Mouse (Mus musculus) intestine, embryonic 15.5 days (tissue): ENCODE measurements around the gene Ccsap. TPM values are rescaled to one million over a fixed set of nuclear protein-coding genes. Genes with fewer than 3 reads are reported as not detected.

ENCODE experiments used
- ATAC-seq: fragments of 200-750 bp; cut with Nextera tagmentation; 2 replicates; pipeline ENCODE4 v1.8.0; 2017; ENCODE audit warnings: moderate TSS enrichment, moderate library complexity
- H3K27ac ChIP-seq: fragments of 300-500 bp; sonication (generic); 2 replicates; pipeline ENCODE4 v1.5.1; 2015; ENCODE audit warnings: mild to moderate bottlenecking, inconsistent platforms
- H3K27me3 ChIP-seq: fragments of 300-500 bp; sonication (generic); replicated peaks from 2 replicates; pipeline ENCODE4 v1.6.1; 2015; ENCODE audit warnings: inconsistent platforms
- H3K36me3 ChIP-seq: fragments of 300-500 bp; sonication (generic); 2 replicates; pipeline ENCODE4 v1.6.1; 2015; ENCODE audit warnings: inconsistent platforms
- H3K4me1 ChIP-seq: fragments of 300-500 bp; sonication (generic); replicated peaks from 2 replicates; pipeline ENCODE4 v1.6.1; 2015; ENCODE audit warnings: inconsistent platforms
- H3K4me2 ChIP-seq: fragments of 300-500 bp; sonication (generic); replicated peaks from 2 replicates; pipeline ENCODE4 v1.6.1; 2015; ENCODE audit warnings: mild to moderate bottlenecking, inconsistent platforms
- H3K4me3 ChIP-seq: fragments of 300-500 bp; sonication (generic); replicated peaks from 2 replicates; pipeline ENCODE4 v1.5.1; 2015; ENCODE audit warnings: inconsistent platforms
- H3K9ac ChIP-seq: fragments of 300-500 bp; sonication (generic); 2 replicates; pipeline ENCODE4 v1.6.1; 2015; ENCODE audit warnings: inconsistent platforms
- H3K9me3 ChIP-seq: fragments of 300-500 bp; sonication (generic); 2 replicates; pipeline ENCODE4 v1.6.1; 2016; ENCODE audit warnings: inconsistent platforms
- WGBS: fragments of 180-500 bp; shearing (Covaris S2); methylation state at CpG from one replicate; pipeline ENCODE4 v1.1.7; 2015; 5-methylcytosine and 5-hydroxymethylcytosine counted together
- polyA plus RNA-seq: library from polyadenylated mRNA; unstranded; fragments of >200 nt; fragmentation: Nextera tagmentation; extraction: Ambion mirVana; gene quantifications from 2 replicates; pipeline ENCODE4 v1.2.1, GENCODE M21; 2015

The Ccsap gene
- polyA plus RNA-seq, 1 experiment from 2014 or later = 3.6 TPM

DNA sequence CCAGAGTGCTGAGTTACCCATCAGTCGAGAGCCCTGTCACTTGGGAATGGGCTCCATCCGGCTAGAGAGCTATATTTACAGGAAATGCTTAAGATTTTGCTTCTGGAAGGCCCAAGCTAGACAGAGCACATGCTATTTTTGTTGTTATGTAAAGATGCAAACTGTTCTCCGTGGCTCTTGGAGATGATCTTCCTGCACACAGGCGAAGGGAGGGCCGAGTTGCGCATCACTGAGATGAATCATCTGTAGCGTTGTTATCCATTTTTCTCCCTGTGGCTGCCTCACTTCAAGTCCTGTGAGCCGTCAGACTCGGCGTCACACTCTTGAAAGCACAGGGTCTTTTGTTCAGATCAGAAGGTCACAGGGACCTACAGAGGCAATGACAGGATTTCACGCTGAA lies 14.3 kb upstream of the Ccsap start:
- no peak for ATAC-seq
- Histone ChIP-seq H3K36me3 (no peaks in the 10 kb centered on the region), H3K4me2 (no peak overlapping the region), H3K4me1 (no peaks in the 10 kb centered on the region), H3K27ac (no peak overlapping the region), H3K9me3 (no peaks in the 10 kb centered on the region), H3K4me3 (no peak overlapping the region), H3K9ac (no peak overlapping the region), H3K27me3 (no peaks in the 10 kb centered on the region)
- 78% methylated on average over 11 of the region's 11 CpGs for WGBS

GRCm38 (mm10) chr8:123873364-123873763 lies 13.4 kb upstream of the Ccsap start:
- Histone ChIP-seq H3K27ac (no peak overlapping the region), H3K36me3 (no peaks in the 10 kb centered on the region), H3K9me3 (no peaks in the 10 kb centered on the region), H3K4me1 (no peaks in the 10 kb centered on the region), H3K27me3 (no peaks in the 10 kb centered on the region), H3K9ac (no peak overlapping the region), H3K4me3 (no peak overlapping the region), H3K4me2 (no peak overlapping the region)
- no peak for ATAC-seq
- 74% methylated on average over 6 of the region's 6 CpGs for WGBS

- Histone ChIP-seq H3K27me3 (no peaks in the 10 kb centered on the region), H3K27ac (no peak overlapping the region), H3K4me1 (no peaks in the 10 kb centered on the region), H3K9ac (no peak overlapping the region), H3K4me3 (no peak overlapping the region), H3K36me3 (no peaks in the 10 kb centered on the region), H3K4me2 (no peak overlapping the region), H3K9me3 (no peaks in the 10 kb centered on the region)
- WGBS = 73% methylated on average over 9 of the region's 9 CpGs
- ATAC-seq = no peak
These were observed 12.0 kb upstream of the Ccsap start for GRCm38 (mm10) chr8:123872048-123872447.

- H3K9me3 ChIP-seq = no peaks in the 10 kb centered on the region
- 38% methylated on average over 5 of the region's 5 CpGs for WGBS
- no peak overlapping the region for H3K4me2 ChIP-seq
- ATAC-seq = no peak
- peaks cover 10% of the 10 kb centered on the region for H3K27me3 ChIP-seq
- H3K36me3 ChIP-seq = no peaks in the 10 kb centered on the region
- no peak overlapping the region for H3K4me3 ChIP-seq
- no peak overlapping the region for H3K27ac ChIP-seq
- no peaks in the 10 kb centered on the region for H3K4me1 ChIP-seq
- no peak overlapping the region for H3K9ac ChIP-seq
These were observed 7.0 kb upstream of the Ccsap start for GRCm38 (mm10) chr8:123866971-123867370.

- ATAC-seq = no peak
- Histone ChIP-seq H3K36me3 (no peaks in the 10 kb centered on the region), H3K4me2 (no peak overlapping the region), H3K4me1 (0 out of 2 replicates have a peak, but pooled peaks cover under 1% of the 10 kb centered on the region), H3K27ac (no peak overlapping the region), H3K9ac (no peak overlapping the region), H3K27me3 (peaks cover 10% of the 10 kb centered on the region), H3K9me3 (no peaks in the 10 kb centered on the region), H3K4me3 (no peak overlapping the region)
- WGBS = 62% methylated on average over 7 of the region's 7 CpGs
These were observed 5.8 kb upstream of the Ccsap start for GRCm38 (mm10) chr8:123865786-123866185.

GRCm38 (mm10) chr8:123860386-123860785 lies 377 bp upstream of the Ccsap start:
- no peaks in the 10 kb centered on the region for H3K9me3 ChIP-seq
- no peak overlapping the region for H3K27ac ChIP-seq
- H3K4me3 ChIP-seq = no peak overlapping the region
- H3K4me1 ChIP-seq = peaks cover 10% of the 10 kb centered on the region; the same call in 1 of the 2 replicates
- no peaks in the 10 kb centered on the region for H3K36me3 ChIP-seq
- 73% methylated on average over 4 of the region's 4 CpGs for WGBS
- no peak overlapping the region; the same call in 1 of the 2 replicates for H3K9ac ChIP-seq
- ATAC-seq = no peak
- peak overlapping the region; percentile 98 for H3K4me2 ChIP-seq
- peaks cover 10% of the 10 kb centered on the region for H3K27me3 ChIP-seq

DNA sequence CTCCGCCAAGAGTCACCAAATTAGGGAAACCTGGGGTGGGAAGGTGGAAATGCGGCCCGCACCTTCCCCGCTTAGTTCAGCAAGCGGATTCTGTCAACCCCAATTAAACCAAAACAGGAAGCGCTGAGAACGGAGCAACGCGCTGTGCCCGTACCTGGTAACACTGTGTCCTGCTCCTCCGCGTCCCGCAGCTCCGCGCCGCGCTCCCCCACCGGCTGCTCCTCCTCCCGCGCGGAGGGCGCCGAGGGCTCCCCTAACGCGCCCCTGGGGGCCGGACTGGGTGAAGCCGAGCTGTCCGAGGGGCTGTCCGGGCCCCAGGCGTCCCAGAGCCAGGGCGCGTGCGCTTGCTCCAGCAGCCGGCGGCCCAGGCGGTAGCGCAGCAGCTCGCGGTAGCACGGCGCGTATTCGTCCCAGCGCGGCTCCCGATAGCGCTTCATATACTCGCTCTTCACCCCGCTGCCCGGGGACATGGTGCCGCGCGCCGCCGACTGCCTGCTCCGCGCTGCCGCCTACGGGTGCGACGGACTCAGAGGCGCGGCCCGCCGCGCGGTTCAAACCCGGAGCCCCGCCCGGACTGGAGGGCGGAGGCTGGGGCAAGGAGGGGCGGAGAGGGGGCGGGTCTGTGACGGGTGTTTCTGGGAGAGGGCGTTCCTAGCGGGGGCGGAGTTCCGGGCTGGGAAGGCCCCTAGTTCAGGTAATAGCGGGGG lies 915 bp downstream of the Ccsap start:
- H3K27ac ChIP-seq = peak overlapping the region; percentile 73
- H3K27me3 ChIP-seq = peaks cover 8% of the 10 kb centered on the region
- WGBS = under 1% methylated on average over 79 of the region's 79 CpGs
- no peaks in the 10 kb centered on the region for H3K9me3 ChIP-seq
- H3K9ac ChIP-seq = peak overlapping the region; percentile 87
- H3K4me3 ChIP-seq = peak overlapping the region; percentile 97
- H3K36me3 ChIP-seq = no peaks in the 10 kb centered on the region
- ATAC-seq = peak; percentile 99
- H3K4me1 ChIP-seq = peaks cover 10% of the 10 kb centered on the region; the same call in 1 of the 2 replicates
- peak overlapping the region; percentile 98 for H3K4me2 ChIP-seq

- ATAC-seq = peak; percentile 2; the same call in 1 of the 2 replicates
- no peaks in the 10 kb centered on the region for H3K36me3 ChIP-seq
- WGBS = 1% methylated on average over 17 of the region's 17 CpGs
- peaks cover 4% of the 10 kb centered on the region; the same call in 1 of the 2 replicates for H3K27me3 ChIP-seq
- no peaks in the 10 kb centered on the region for H3K9me3 ChIP-seq
- H3K4me2 ChIP-seq = peak overlapping the region; percentile 98
- peaks cover 10% of the 10 kb centered on the region; the same call in 1 of the 2 replicates for H3K4me1 ChIP-seq
- H3K9ac ChIP-seq = peak overlapping the region; percentile 87
- peak overlapping the region; percentile 97 for H3K4me3 ChIP-seq
- H3K27ac ChIP-seq = peak overlapping the region; percentile 73; the same call in 1 of the 2 replicates
These were observed 1.5 kb downstream of the Ccsap start for GRCm38 (mm10) chr8:123858574-123858940.

DNA sequence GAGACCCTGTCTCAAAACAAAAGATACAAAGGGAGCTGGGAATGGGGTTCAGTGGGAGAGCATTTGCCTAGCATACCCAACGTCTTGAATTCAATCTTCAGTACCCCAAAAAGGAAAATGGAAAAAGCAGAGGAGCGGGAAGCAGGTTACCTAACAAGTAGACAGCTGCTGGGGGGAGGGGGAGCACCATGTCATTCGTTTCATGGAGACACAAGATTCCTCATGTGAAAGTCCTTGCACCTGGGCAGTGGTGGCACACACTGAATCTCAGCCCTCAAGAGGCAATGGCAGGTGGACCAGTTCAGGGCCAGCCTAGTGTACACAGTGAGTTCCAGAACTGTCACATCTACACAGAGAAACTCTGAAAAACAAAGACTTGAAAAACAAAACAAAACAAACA lies 2.6 kb downstream of the Ccsap start:
- Histone ChIP-seq H3K4me1 (peaks cover 10% of the 10 kb centered on the region; the same call in 1 of the 2 replicates), H3K4me2 (no peak overlapping the region), H3K27me3 (no peaks in the 10 kb centered on the region), H3K9me3 (no peaks in the 10 kb centered on the region), H3K27ac (no peak overlapping the region), H3K4me3 (no peak overlapping the region), H3K9ac (no peak overlapping the region), H3K36me3 (no peaks in the 10 kb centered on the region)
- WGBS = 79% methylated on average over 3 of the region's 3 CpGs
- ATAC-seq = no peak

DNA sequence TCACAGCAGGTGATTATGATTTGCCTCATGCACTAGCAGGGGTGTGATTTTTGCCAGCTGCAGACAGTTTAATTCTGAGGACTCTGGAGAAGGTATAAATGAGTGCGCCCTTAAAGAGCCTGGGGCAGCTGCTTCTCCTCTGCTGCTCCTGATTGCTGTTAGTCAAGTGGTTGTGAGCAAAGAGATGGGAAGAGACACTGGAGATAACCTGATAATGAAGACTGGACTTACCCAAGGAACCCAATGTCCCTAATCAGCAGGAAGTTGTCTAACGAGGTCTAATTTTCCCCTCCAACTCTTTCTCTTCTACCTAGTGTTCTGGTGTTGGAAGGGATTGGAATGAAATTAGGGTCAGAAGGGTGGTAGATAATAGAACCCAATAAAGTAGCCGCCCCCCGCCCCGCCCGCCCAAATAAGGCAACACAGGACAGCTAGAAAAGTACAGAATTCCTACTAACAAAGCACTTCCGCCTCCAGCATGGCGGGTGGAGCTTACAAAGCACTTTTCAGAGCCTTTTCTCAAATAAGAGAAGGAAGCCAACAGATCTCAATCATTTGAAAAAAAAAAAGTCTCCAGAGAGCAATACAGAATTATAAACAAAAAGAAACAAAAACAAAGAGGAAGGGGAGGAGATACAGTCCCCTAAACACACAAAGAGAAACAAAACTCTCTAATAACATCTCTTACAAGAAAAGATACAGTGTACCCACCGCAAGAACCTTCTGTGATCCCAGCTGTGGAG lies 5.1 kb downstream of the Ccsap start:
- no peak overlapping the region for H3K4me2 ChIP-seq
- no peak for ATAC-seq
- no peak overlapping the region for H3K4me3 ChIP-seq
- no peaks in the 10 kb centered on the region for H3K36me3 ChIP-seq
- no peak overlapping the region for H3K9ac ChIP-seq
- 88% methylated on average over 9 of the region's 9 CpGs for WGBS
- no peaks in the 10 kb centered on the region for H3K9me3 ChIP-seq
- H3K4me1 ChIP-seq = peaks cover 8% of the 10 kb centered on the region; the same call in 1 of the 2 replicates
- H3K27ac ChIP-seq = no peak overlapping the region
- H3K27me3 ChIP-seq = no peaks in the 10 kb centered on the region

GRCm38 (mm10) chr8:123854252-123854651 lies 5.8 kb downstream of the Ccsap start:
- H3K27ac ChIP-seq = no peak overlapping the region
- ATAC-seq = no peak
- H3K4me1 ChIP-seq = peaks cover 8% of the 10 kb centered on the region; the same call in 1 of the 2 replicates
- no peaks in the 10 kb centered on the region for H3K27me3 ChIP-seq
- H3K9ac ChIP-seq = no peak overlapping the region
- H3K4me3 ChIP-seq = no peak overlapping the region
- H3K4me2 ChIP-seq = no peak overlapping the region
- H3K36me3 ChIP-seq = no peaks in the 10 kb centered on the region
- WGBS = 91% methylated on average over 1 of the region's 1 CpGs
- no peaks in the 10 kb centered on the region for H3K9me3 ChIP-seq

- no peak for ATAC-seq
- Histone ChIP-seq H3K36me3 (no peaks in the 10 kb centered on the region), H3K9me3 (no peaks in the 10 kb centered on the region), H3K9ac (no peak overlapping the region), H3K27ac (no peak overlapping the region), H3K4me1 (no peaks in the 10 kb centered on the region), H3K4me3 (no peak overlapping the region), H3K4me2 (no peak overlapping the region), H3K27me3 (no peaks in the 10 kb centered on the region)
- WGBS = 32% methylated on average over 5 of the region's 5 CpGs
These were observed 8.4 kb downstream of the Ccsap start for GRCm38 (mm10) chr8:123851590-123851989.
